Mouse (Mus musculus): ENCODE data around the gene Dmkn. TPM values are rescaled to one million over a fixed set of nuclear protein-coding genes. Genes with fewer than 3 reads are reported as not detected.
A peak's percentile ranks its signal among the peaks of the same experiment; 100 is the strongest.

The Dmkn gene
- polyA plus RNA-seq, 1 experiment: not detected

- no peak overlapping the region for H3K4me3 ChIP-seq (ENCODE audit: insufficient read depth, low read depth, low read length)
- peaks cover 13% of the 10 kb centered on the region for H3K4me1 ChIP-seq (ENCODE audit: control insufficient read depth, insufficient read depth, low read length)
- H3K27ac ChIP-seq (ENCODE audit: insufficient read depth, low read depth, low read length): no peak overlapping the region
- TF ChIP-seq POLR2A (IDR thresholded peaks at IDR 0.05; ENCODE audit: insufficient read depth, low read depth, low read length) (no peak), CTCF (IDR thresholded peaks at IDR 0.05; ENCODE audit: insufficient read depth, low read depth, low read length) (no peak)
- WGBS: 93% methylated on average over 1 of the region's 1 CpGs
Observed at GRCm38 (mm10) chr7:30777911-30778310, 14.4 kb downstream of the Dmkn start.

- H3K4me3 ChIP-seq (ENCODE audit: insufficient read depth, low read depth, low read length): no peak overlapping the region
- H3K27ac ChIP-seq (ENCODE audit: insufficient read depth, low read depth, low read length): no peak overlapping the region
- 0 out of 2 replicates have a peak, but pooled peaks have one; percentile 33 for TF ChIP-seq CTCF (IDR thresholded peaks at IDR 0.05; ENCODE audit: insufficient read depth, low read depth, low read length)
- no peak for TF ChIP-seq POLR2A (IDR thresholded peaks at IDR 0.05; ENCODE audit: insufficient read depth, low read depth, low read length)
- WGBS: 72% methylated on average over 4 of the region's 4 CpGs
- H3K4me1 ChIP-seq (ENCODE audit: control insufficient read depth, insufficient read depth, low read length): peaks cover 14% of the 10 kb centered on the region
Observed at GRCm38 (mm10) chr7:30781792-30782191, 18.2 kb downstream of the Dmkn start.

- TF ChIP-seq POLR2A (IDR thresholded peaks at IDR 0.05; ENCODE audit: insufficient read depth, low read depth, low read length) (no peak), CTCF (IDR thresholded peaks at IDR 0.05; ENCODE audit: insufficient read depth, low read depth, low read length) (no peak)
- WGBS: 82% methylated on average over 3 of the region's 3 CpGs
- peaks cover 12% of the 10 kb centered on the region for H3K4me1 ChIP-seq (ENCODE audit: control insufficient read depth, insufficient read depth, low read length)
- no peak overlapping the region for H3K27ac ChIP-seq (ENCODE audit: insufficient read depth, low read depth, low read length)
- H3K4me3 ChIP-seq (ENCODE audit: insufficient read depth, low read depth, low read length): no peak overlapping the region
Observed at GRCm38 (mm10) chr7:30782658-30783057, 19.1 kb downstream of the Dmkn start.

- H3K4me3 ChIP-seq (ENCODE audit: insufficient read depth, low read depth, low read length): no peak overlapping the region
- peaks cover 20% of the 10 kb centered on the region for H3K4me1 ChIP-seq (ENCODE audit: control insufficient read depth, insufficient read depth, low read length)
- no peak overlapping the region for H3K27ac ChIP-seq (ENCODE audit: insufficient read depth, low read depth, low read length)
- TF ChIP-seq CTCF (IDR thresholded peaks at IDR 0.05; ENCODE audit: insufficient read depth, low read depth, low read length) (no peak), POLR2A (IDR thresholded peaks at IDR 0.05; ENCODE audit: insufficient read depth, low read depth, low read length) (no peak)
- 80% methylated on average over 1 of the region's 1 CpGs for WGBS
Observed at GRCm38 (mm10) chr7:30785154-30785553, 21.6 kb downstream of the Dmkn start.

GRCm38 (mm10) chr7:30785721-30786546, 22.4 kb downstream of the Dmkn start:
- Histone ChIP-seq H3K4me1 (ENCODE audit: control insufficient read depth, insufficient read depth, low read length) (peaks cover 23% of the 10 kb centered on the region), H3K4me3 (ENCODE audit: insufficient read depth, low read depth, low read length) (no peak overlapping the region), H3K27ac (ENCODE audit: insufficient read depth, low read depth, low read length) (no peak overlapping the region)
- 58% methylated on average over 13 of the region's 13 CpGs for WGBS
- TF ChIP-seq CTCF (IDR thresholded peaks at IDR 0.05; ENCODE audit: insufficient read depth, low read depth, low read length): no peak

GRCm38 (mm10) chr7:30787377-30788022, 23.9 kb downstream of the Dmkn start, which contains the start of gene Krtdap:
Krtdap (plus strand) TSS chr7:30787896.
- no peak within 1 kb of the TSS for H3K27ac ChIP-seq (ENCODE audit: insufficient read depth, low read depth, low read length)
- H3K4me1 ChIP-seq (ENCODE audit: control insufficient read depth, insufficient read depth, low read length): peaks cover 23% of the 10 kb centered on the region

GRCm38 (mm10) chr7:30790141-30790540, 26.6 kb downstream of the Dmkn start:
- TF ChIP-seq CTCF (IDR thresholded peaks at IDR 0.05; ENCODE audit: insufficient read depth, low read depth, low read length): no peak
- TF ChIP-seq POLR2A (IDR thresholded peaks at IDR 0.05; ENCODE audit: insufficient read depth, low read depth, low read length): no peak
- Histone ChIP-seq H3K27ac (ENCODE audit: insufficient read depth, low read depth, low read length) (no peak overlapping the region), H3K4me3 (ENCODE audit: insufficient read depth, low read depth, low read length) (no peak overlapping the region), H3K4me1 (ENCODE audit: control insufficient read depth, insufficient read depth, low read length) (peaks cover 23% of the 10 kb centered on the region)
- WGBS: 42% methylated on average over 10 of the region's 10 CpGs

More at GRCm38 (mm10) chr7:30787377-30788022, 23.9 kb downstream of the Dmkn start, which contains the start of gene Krtdap:
- TF ChIP-seq POLR2A (IDR thresholded peaks at IDR 0.05; ENCODE audit: insufficient read depth, low read depth, low read length) (no peak), CTCF (IDR thresholded peaks at IDR 0.05; ENCODE audit: insufficient read depth, low read depth, low read length) (no peak)
- H3K4me3 ChIP-seq (ENCODE audit: insufficient read depth, low read depth, low read length): no peak within 1 kb of the TSS
- WGBS: 50% methylated on average over 15 of the region's 15 CpGs

GRCm38 (mm10) chr7:30791921-30792320, 28.4 kb downstream of the Dmkn start:
- TF ChIP-seq CTCF (IDR thresholded peaks at IDR 0.05; ENCODE audit: insufficient read depth, low read depth, low read length): no peak
- WGBS: 36% methylated on average over 9 of the region's 9 CpGs
- no peak overlapping the region for H3K27ac ChIP-seq (ENCODE audit: insufficient read depth, low read depth, low read length)
- H3K4me1 ChIP-seq (ENCODE audit: control insufficient read depth, insufficient read depth, low read length): peaks cover 15% of the 10 kb centered on the region
- H3K4me3 ChIP-seq (ENCODE audit: insufficient read depth, low read depth, low read length): no peak overlapping the region

- H3K27ac ChIP-seq (ENCODE audit: insufficient read depth, low read depth, low read length): no peak overlapping the region
- H3K4me1 ChIP-seq (ENCODE audit: control insufficient read depth, insufficient read depth, low read length): peaks cover 3% of the 10 kb centered on the region
- no peak for TF ChIP-seq POLR2A (IDR thresholded peaks at IDR 0.05; ENCODE audit: insufficient read depth, low read depth, low read length)
- no peak for TF ChIP-seq CTCF (IDR thresholded peaks at IDR 0.05; ENCODE audit: insufficient read depth, low read depth, low read length)
- no peak overlapping the region for H3K4me3 ChIP-seq (ENCODE audit: insufficient read depth, low read depth, low read length)
Observed at GRCm38 (mm10) chr7:30794921-30795320, 31.4 kb downstream of the Dmkn start.

All from olfactory bulb, adult 2 months (tissue).